Mouse (Mus musculus): ENCODE data around the gene Cabp2. TPM values are rescaled to one million over a fixed set of nuclear protein-coding genes. Genes with fewer than 3 reads are reported as not detected.

Cabp2 gene
- polyA plus RNA-seq, 1 experiment from 2014 or later, result not detected

DNA sequence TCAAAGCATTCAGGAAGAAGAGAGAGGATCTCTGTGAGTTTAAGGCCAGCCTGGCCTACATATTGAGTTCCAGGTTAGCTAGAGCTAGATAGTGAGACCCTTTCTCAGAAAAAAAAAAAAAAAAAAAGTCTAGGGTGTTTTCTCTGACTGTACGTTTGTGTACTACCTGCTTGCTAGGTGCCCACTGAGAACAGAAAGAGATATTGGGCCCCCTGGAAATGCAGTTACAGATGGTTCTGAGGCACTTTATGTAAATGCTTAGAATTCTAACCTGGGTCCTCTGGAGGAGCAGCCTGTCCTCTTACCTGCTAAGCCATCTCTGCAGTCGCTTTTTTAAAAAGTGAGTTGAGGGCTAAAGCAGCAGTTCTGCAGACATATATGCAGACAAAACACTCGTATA, 14.4 kb downstream of the Cabp2 start:
- no peaks in the 10 kb centered on the region for H3K36me3 ChIP-seq
- no peak overlapping the region for H3K27ac ChIP-seq (replicated peaks)
- H3K4me3 ChIP-seq (replicated peaks), result no peak overlapping the region
- H3K4me2 ChIP-seq (replicated peaks), result no peak overlapping the region
- H3K9me3 ChIP-seq (replicated peaks), result no peaks in the 10 kb centered on the region
- WGBS, result 67% methylated on average over 3 of the region's 3 CpGs
- ATAC-seq (ENCODE audit: insufficient number of reproducible peaks, low FRiP score, low TSS enrichment, low read depth), result no peak
- no peak overlapping the region for H3K9ac ChIP-seq
- peaks cover 7% of the 10 kb centered on the region for H3K27me3 ChIP-seq
- H3K4me1 ChIP-seq, result peaks cover 47% of the 10 kb centered on the region

GRCm38 (mm10) chr19:4096642-4097440, 15.5 kb downstream of the Cabp2 start, which contains the start of gene Cdk2ap2:
Cdk2ap2 (plus strand) TSS chr19:4097182.
- peaks cover 55% of the 10 kb centered on the region for H3K4me1 ChIP-seq
- peak; percentile 93 for ATAC-seq (ENCODE audit: insufficient number of reproducible peaks, low FRiP score, low TSS enrichment, low read depth)

DNA sequence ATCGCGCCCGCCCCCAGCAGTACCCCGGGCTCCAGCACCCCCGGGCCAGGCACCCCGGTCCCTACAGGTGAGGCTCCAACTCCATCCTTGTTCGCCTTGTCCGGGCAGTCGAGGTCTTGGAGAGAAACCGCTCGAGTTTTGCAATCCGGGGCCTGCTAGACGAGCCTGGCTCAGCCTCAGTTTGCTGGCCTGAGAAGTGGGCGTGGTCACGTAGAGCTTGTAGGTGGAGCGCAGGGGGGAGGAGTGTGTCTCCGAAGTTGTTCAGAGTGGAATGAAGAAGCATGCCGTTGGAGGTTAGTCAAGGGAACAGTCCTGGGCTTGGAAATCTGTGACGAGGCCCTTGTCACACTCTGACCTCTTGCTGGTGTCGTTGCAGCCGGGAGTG, 16.1 kb downstream of the Cabp2 start:
- under 1% methylated on average over 21 of the region's 21 CpGs for WGBS
- Histone ChIP-seq H3K9ac (no peak overlapping the region), H3K27ac (replicated peaks) (peak overlapping the region; percentile 82), H3K4me2 (replicated peaks) (peak overlapping the region; percentile 87), H3K36me3 (no peaks in the 10 kb centered on the region), H3K4me1 (peaks cover 55% of the 10 kb centered on the region), H3K9me3 (replicated peaks) (no peaks in the 10 kb centered on the region), H3K4me3 (replicated peaks) (peak overlapping the region; percentile 67), H3K27me3 (peaks cover 23% of the 10 kb centered on the region)
- no peak for ATAC-seq (ENCODE audit: insufficient number of reproducible peaks, low FRiP score, low TSS enrichment, low read depth)

More at GRCm38 (mm10) chr19:4096642-4097440, 15.5 kb downstream of the Cabp2 start, which contains the start of gene Cdk2ap2:
- H3K27me3 ChIP-seq, result peaks cover 18% of the 10 kb centered on the region
- peak within 1 kb of the TSS; percentile 82 for H3K27ac ChIP-seq (replicated peaks)
- peak within 1 kb of the TSS; percentile 67 for H3K4me3 ChIP-seq (replicated peaks)
- under 1% methylated on average over 65 of the region's 65 CpGs for WGBS
- no peaks in the 10 kb centered on the region for H3K36me3 ChIP-seq
- H3K9ac ChIP-seq, result peak within 1 kb of the TSS; percentile 21; the same call in 1 of the 2 replicates
- no peaks in the 10 kb centered on the region for H3K9me3 ChIP-seq (replicated peaks)
- peak within 1 kb of the TSS; percentile 87 for H3K4me2 ChIP-seq (replicated peaks)

DNA sequence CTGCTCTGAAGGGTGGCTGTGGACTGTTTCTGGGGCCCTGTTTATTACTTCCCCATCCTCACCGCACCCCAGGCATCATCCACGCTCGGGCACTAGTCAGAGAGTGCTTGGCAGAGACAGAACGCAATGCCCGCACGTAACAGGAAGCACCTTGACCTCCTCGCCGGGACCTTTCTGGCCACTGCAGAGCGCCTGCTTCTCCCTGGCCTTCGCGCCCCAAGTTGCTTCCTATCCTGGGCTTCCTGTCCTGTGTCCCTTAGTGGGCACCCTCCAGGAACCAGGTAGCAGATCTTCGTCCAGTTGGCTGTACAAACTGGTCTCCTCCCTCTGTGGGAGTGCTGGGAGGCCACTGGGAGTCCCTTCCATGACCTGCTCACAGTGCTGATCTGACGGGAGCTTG, 17.0 kb downstream of the Cabp2 start:
- 85% methylated on average over 13 of the region's 13 CpGs for WGBS
- no peak overlapping the region for H3K4me2 ChIP-seq (replicated peaks)
- peaks cover 26% of the 10 kb centered on the region for H3K27me3 ChIP-seq
- ATAC-seq (ENCODE audit: insufficient number of reproducible peaks, low FRiP score, low TSS enrichment, low read depth), result no peak
- no peaks in the 10 kb centered on the region for H3K36me3 ChIP-seq
- H3K9ac ChIP-seq, result no peak overlapping the region
- H3K4me1 ChIP-seq, result peaks cover 55% of the 10 kb centered on the region
- 0 out of 2 replicates have a peak overlapping the region, but pooled peaks have one; percentile 1 for H3K4me3 ChIP-seq (replicated peaks)
- 0 out of 2 replicates have a peak overlapping the region, but pooled peaks have one; percentile 7 for H3K27ac ChIP-seq (replicated peaks)
- H3K9me3 ChIP-seq (replicated peaks), result no peaks in the 10 kb centered on the region

GRCm38 (mm10) chr19:4099056-4099455, 17.7 kb downstream of the Cabp2 start:
- Histone ChIP-seq H3K4me1 (peaks cover 55% of the 10 kb centered on the region), H3K27me3 (peaks cover 26% of the 10 kb centered on the region), H3K4me3 (replicated peaks) (no peak overlapping the region), H3K27ac (replicated peaks) (0 out of 2 replicates have a peak overlapping the region, but pooled peaks have one; percentile 7), H3K4me2 (replicated peaks) (peak overlapping the region; percentile 92), H3K36me3 (no peaks in the 10 kb centered on the region), H3K9ac (no peak overlapping the region), H3K9me3 (replicated peaks) (no peaks in the 10 kb centered on the region)
- ATAC-seq (ENCODE audit: insufficient number of reproducible peaks, low FRiP score, low TSS enrichment, low read depth), result no peak
- 12% methylated on average over 9 of the region's 9 CpGs for WGBS

DNA sequence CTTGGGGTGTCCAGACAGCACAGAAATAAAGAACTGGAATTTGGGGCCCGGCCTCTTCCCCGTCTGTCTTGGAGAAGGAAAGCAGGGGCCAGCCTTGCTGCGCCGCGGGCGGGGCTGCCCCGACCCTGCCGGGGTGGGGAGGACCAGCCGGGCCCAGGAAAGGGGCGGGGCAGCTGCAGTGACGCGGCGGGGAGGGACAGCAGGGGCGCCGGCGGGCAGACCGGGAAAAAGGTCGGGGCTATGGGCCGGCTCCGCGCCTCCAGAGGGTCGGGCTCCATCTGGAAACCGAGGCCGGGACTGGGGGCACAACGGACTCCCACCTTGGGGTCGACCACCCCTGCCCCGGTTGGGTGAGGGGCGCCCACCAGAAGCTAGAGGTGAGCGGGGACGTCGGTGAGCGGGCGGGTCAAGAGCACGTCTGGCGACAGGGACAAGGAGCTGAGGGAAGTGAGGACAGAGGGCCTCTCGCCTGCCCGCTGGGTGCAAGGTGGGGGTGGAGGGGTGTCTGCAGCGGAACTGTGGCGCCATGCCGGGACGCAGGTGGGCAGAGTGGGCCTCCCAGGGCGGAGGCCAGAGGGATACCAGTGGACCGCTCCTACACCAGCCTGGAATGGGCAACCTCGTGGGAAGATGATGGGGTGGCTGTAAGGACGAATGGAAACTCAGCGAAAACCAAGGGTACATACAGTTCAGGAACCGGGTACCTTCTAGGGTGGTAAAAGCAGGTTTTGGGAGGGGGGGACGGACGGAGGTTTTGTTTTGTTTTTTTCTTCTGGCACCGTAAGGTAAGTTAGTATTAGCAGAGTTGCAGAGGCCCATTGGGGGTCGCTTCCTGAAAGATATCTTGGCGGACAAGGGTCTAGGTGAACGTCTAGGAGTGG, 18.7 kb downstream of the Cabp2 start, which contains the start of gene Pitpnm1:
Gene Pitpnm1, plus strand, starts transcription at position 162 of the 881 bp plus-strand sequence.
- no peak for ATAC-seq (ENCODE audit: insufficient number of reproducible peaks, low FRiP score, low TSS enrichment, low read depth)
- H3K4me1 ChIP-seq, result peaks cover 55% of the 10 kb centered on the region
- WGBS, result 1% methylated on average over 52 of the region's 53 CpGs

DNA sequence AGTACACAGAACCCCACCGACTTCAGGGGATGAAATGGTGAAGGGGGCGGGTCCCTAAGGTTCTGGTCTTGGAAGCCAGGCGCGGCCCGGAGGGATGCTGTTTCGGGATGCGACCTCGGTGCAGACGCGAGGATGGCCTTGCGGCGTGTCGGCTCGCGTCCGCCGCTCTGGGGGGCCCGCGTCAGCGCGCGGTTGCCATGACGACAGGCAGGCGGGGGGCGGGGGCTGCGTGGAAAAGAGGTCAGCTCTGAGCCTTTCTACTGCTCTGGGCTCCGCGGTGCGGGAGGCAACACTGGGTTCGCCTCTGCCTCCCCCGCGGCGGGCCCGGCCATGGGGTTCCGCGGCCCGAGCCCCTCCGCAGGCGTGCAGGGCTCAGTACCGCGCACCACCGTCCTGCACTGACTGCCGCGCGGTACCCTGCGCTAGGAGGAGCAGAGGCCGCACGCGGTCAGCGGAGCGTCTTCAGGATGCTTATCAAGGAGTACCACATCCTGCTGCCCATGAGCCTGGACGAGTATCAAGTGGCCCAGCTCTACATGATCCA, 19.4 kb downstream of the Cabp2 start:
- Histone ChIP-seq H3K27ac (replicated peaks) (no peak overlapping the region), H3K9ac (peak overlapping the region; percentile 42), H3K36me3 (no peaks in the 10 kb centered on the region), H3K4me3 (replicated peaks) (peak overlapping the region; percentile 46), H3K9me3 (replicated peaks) (no peaks in the 10 kb centered on the region), H3K4me1 (peaks cover 55% of the 10 kb centered on the region), H3K27me3 (peaks cover 26% of the 10 kb centered on the region), H3K4me2 (replicated peaks) (peak overlapping the region; percentile 92)
- 1% methylated on average over 52 of the region's 52 CpGs for WGBS
- no peak for ATAC-seq (ENCODE audit: insufficient number of reproducible peaks, low FRiP score, low TSS enrichment, low read depth)

More for the DNA sequence above, 18.7 kb downstream of the Cabp2 start, which contains the start of gene Pitpnm1:
- peak within 1 kb of the TSS; percentile 46 for H3K4me3 ChIP-seq (replicated peaks)
- H3K36me3 ChIP-seq, result no peaks in the 10 kb centered on the region
- H3K9me3 ChIP-seq (replicated peaks), result no peaks in the 10 kb centered on the region
- H3K27ac ChIP-seq (replicated peaks), result 0 out of 2 replicates have a peak within 1 kb of the TSS, but pooled peaks have one; percentile 7
- peak within 1 kb of the TSS; percentile 42 for H3K9ac ChIP-seq
- H3K4me2 ChIP-seq (replicated peaks), result peak within 1 kb of the TSS; percentile 92
- H3K27me3 ChIP-seq, result peaks cover 26% of the 10 kb centered on the region

DNA sequence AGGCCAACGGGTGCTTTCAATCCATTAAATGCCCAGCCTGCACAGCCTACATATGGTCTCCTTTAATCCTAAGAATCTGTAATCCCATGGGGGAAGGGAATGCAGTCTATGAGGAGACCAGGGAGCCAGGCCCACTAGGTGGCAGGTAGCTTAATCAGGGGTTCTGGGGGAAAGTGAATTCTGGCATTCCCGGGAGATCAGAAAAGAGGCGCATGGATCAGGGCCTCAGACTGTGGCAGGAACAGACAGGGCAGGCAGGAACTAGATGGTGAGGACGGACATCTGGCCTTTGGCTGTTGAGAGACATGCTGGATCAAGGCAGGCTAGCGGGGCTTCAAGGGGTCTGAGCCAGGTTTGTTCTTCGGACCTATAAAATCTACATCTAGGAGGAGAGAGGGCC, 20.1 kb downstream of the Cabp2 start:
- H3K9me3 ChIP-seq (replicated peaks), result no peaks in the 10 kb centered on the region
- WGBS, result 63% methylated on average over 6 of the region's 6 CpGs
- no peak for ATAC-seq (ENCODE audit: insufficient number of reproducible peaks, low FRiP score, low TSS enrichment, low read depth)
- no peak overlapping the region for H3K9ac ChIP-seq
- peak overlapping the region; percentile 46; the same call in 1 of the 2 replicates for H3K4me3 ChIP-seq (replicated peaks)
- no peak overlapping the region for H3K27ac ChIP-seq (replicated peaks)
- H3K4me2 ChIP-seq (replicated peaks), result peak overlapping the region; percentile 92
- H3K27me3 ChIP-seq, result peaks cover 26% of the 10 kb centered on the region
- no peaks in the 10 kb centered on the region for H3K36me3 ChIP-seq
- H3K4me1 ChIP-seq, result peaks cover 48% of the 10 kb centered on the region

GRCm38 (mm10) chr19:4102049-4102448, 20.7 kb downstream of the Cabp2 start:
- no peaks in the 10 kb centered on the region for H3K36me3 ChIP-seq
- H3K27ac ChIP-seq (replicated peaks), result no peak overlapping the region
- H3K4me1 ChIP-seq, result peaks cover 44% of the 10 kb centered on the region
- H3K4me3 ChIP-seq (replicated peaks), result no peak overlapping the region
- H3K9ac ChIP-seq, result no peak overlapping the region
- no peaks in the 10 kb centered on the region for H3K9me3 ChIP-seq (replicated peaks)
- no peak for ATAC-seq (ENCODE audit: insufficient number of reproducible peaks, low FRiP score, low TSS enrichment, low read depth)
- WGBS, result 73% methylated on average over 2 of the region's 2 CpGs
- H3K27me3 ChIP-seq, result peaks cover 26% of the 10 kb centered on the region
- no peak overlapping the region for H3K4me2 ChIP-seq (replicated peaks)

GRCm38 (mm10) chr19:4102626-4103025, 21.2 kb downstream of the Cabp2 start:
- H3K4me3 ChIP-seq (replicated peaks), result no peak overlapping the region
- no peak for ATAC-seq (ENCODE audit: insufficient number of reproducible peaks, low FRiP score, low TSS enrichment, low read depth)
- no peak overlapping the region for H3K27ac ChIP-seq (replicated peaks)
- H3K4me2 ChIP-seq (replicated peaks), result no peak overlapping the region
- H3K9ac ChIP-seq, result no peak overlapping the region
- 93% methylated on average over 12 of the region's 12 CpGs for WGBS
- peaks cover 39% of the 10 kb centered on the region for H3K4me1 ChIP-seq
- H3K27me3 ChIP-seq, result peaks cover 26% of the 10 kb centered on the region
- H3K9me3 ChIP-seq (replicated peaks), result no peaks in the 10 kb centered on the region
- no peaks in the 10 kb centered on the region for H3K36me3 ChIP-seq
